Mouse (Mus musculus) neural tube, embryonic 12.5 days (tissue): ENCODE results near the gene Zc3hav1. TPM values are rescaled to one million over a fixed set of nuclear protein-coding genes. Genes with fewer than 3 reads are reported as not detected.

Experiments
- ATAC-seq: fragments of 200-750 bp; cut with Nextera tagmentation; 2 replicates; pipeline ENCODE4 v1.8.0; 2017; ENCODE audit warnings: low read depth, mild to moderate bottlenecking, moderate TSS enrichment, moderate library complexity; ENCODE audit not compliant: low FRiP score
- H3K27ac ChIP-seq: fragments of 300-500 bp; sonication (generic); 2 replicates; pipeline ENCODE4 v1.5.1; 2016
- H3K27me3 ChIP-seq: fragments of 300-500 bp; sonication (generic); replicated peaks from 2 replicates; pipeline ENCODE4 v1.6.1; 2016; ENCODE audit warnings: mild to moderate bottlenecking
- H3K36me3 ChIP-seq: fragments of 300-500 bp; sonication (generic); 2 replicates; pipeline ENCODE4 v1.6.1; 2016; ENCODE audit warnings: mild to moderate bottlenecking
- H3K4me1 ChIP-seq: fragments of 300-500 bp; sonication (generic); 2 replicates; pipeline ENCODE4 v1.6.1; 2016
- H3K4me2 ChIP-seq: fragments of 300-500 bp; sonication (generic); replicated peaks from 2 replicates; pipeline ENCODE4 v1.6.1; 2016; ENCODE audit warnings: mild to moderate bottlenecking
- H3K4me3 ChIP-seq: fragments of 300-500 bp; sonication (generic); 2 replicates; pipeline ENCODE4 v1.5.1; 2016
- H3K9ac ChIP-seq: fragments of 300-500 bp; sonication (generic); 2 replicates; pipeline ENCODE4 v1.6.1; 2016; ENCODE audit warnings: mild to moderate bottlenecking
- H3K9me3 ChIP-seq: fragments of 300-500 bp; sonication (generic); 2 replicates; pipeline ENCODE4 v1.6.1; 2016; ENCODE audit warnings: mild to moderate bottlenecking
- WGBS: fragments of 180-500 bp; shearing (Covaris S2); methylation state at CpG from one replicate; pipeline ENCODE4 v1.1.7; 2016; 5-methylcytosine and 5-hydroxymethylcytosine counted together
- polyA plus RNA-seq: library from polyadenylated mRNA; unstranded; fragments of >200 nt; fragmentation: Nextera tagmentation; extraction: Ambion mirVana; gene quantifications from 2 replicates; pipeline ENCODE4 v1.2.1, GENCODE M21; 2016

The Zc3hav1 gene
- polyA plus RNA-seq, 1 experiment from 2014 or later, result 2.0 TPM

GRCm38 (mm10) chr6:38263393-38264159 lies 90.8 kb downstream of the Zc3hav1 start:
- no peak overlapping the region for H3K4me2 ChIP-seq
- 83% methylated on average over 5 of the region's 5 CpGs for WGBS
- ATAC-seq, result no peak

GRCm38 (mm10) chr6:38261877-38262276 lies 92.5 kb downstream of the Zc3hav1 start:
- Histone ChIP-seq H3K36me3 (no peaks in the 10 kb centered on the region), H3K4me1 (no peaks in the 10 kb centered on the region), H3K4me2 (no peak overlapping the region), H3K9ac (no peak overlapping the region), H3K27me3 (no peaks in the 10 kb centered on the region), H3K9me3 (no peaks in the 10 kb centered on the region), H3K4me3 (no peak overlapping the region), H3K27ac (no peak overlapping the region)
- no peak for ATAC-seq
- WGBS, result 70% methylated on average over 4 of the region's 4 CpGs

More at GRCm38 (mm10) chr6:38263393-38264159, 90.8 kb downstream of the Zc3hav1 start:
- Histone ChIP-seq H3K4me3 (no peak overlapping the region), H3K9ac (no peak overlapping the region), H3K27ac (no peak overlapping the region), H3K4me1 (no peaks in the 10 kb centered on the region), H3K9me3 (no peaks in the 10 kb centered on the region), H3K36me3 (no peaks in the 10 kb centered on the region), H3K27me3 (no peaks in the 10 kb centered on the region)

GRCm38 (mm10) chr6:38257506-38257905 lies 96.9 kb downstream of the Zc3hav1 start:
- Histone ChIP-seq H3K4me3 (no peak overlapping the region), H3K27ac (no peak overlapping the region), H3K27me3 (no peaks in the 10 kb centered on the region), H3K36me3 (no peaks in the 10 kb centered on the region), H3K9ac (no peak overlapping the region), H3K4me1 (peaks cover 7% of the 10 kb centered on the region), H3K4me2 (no peak overlapping the region), H3K9me3 (no peaks in the 10 kb centered on the region)
- no peak for ATAC-seq
- WGBS, result 95% methylated on average over 8 of the region's 8 CpGs

- no peaks in the 10 kb centered on the region for H3K9me3 ChIP-seq
- no peak overlapping the region for H3K9ac ChIP-seq
- H3K4me3 ChIP-seq, result no peak overlapping the region
- no peaks in the 10 kb centered on the region for H3K27me3 ChIP-seq
- H3K27ac ChIP-seq, result no peak overlapping the region
- WGBS, result 92% methylated on average over 4 of the region's 4 CpGs
- no peak for ATAC-seq
- peaks cover 14% of the 10 kb centered on the region for H3K4me1 ChIP-seq
- H3K4me2 ChIP-seq, result no peak overlapping the region
- H3K36me3 ChIP-seq, result no peaks in the 10 kb centered on the region
These were observed 97.6 kb downstream of the Zc3hav1 start for GRCm38 (mm10) chr6:38256793-38257192.

- no peaks in the 10 kb centered on the region for H3K27me3 ChIP-seq
- no peak overlapping the region for H3K9ac ChIP-seq
- peaks cover 21% of the 10 kb centered on the region for H3K4me1 ChIP-seq
- H3K9me3 ChIP-seq, result no peaks in the 10 kb centered on the region
- H3K27ac ChIP-seq, result no peak overlapping the region
- H3K36me3 ChIP-seq, result no peaks in the 10 kb centered on the region
- 67% methylated on average over 2 of the region's 2 CpGs for WGBS
- no peak overlapping the region for H3K4me3 ChIP-seq
- ATAC-seq, result no peak
- H3K4me2 ChIP-seq, result no peak overlapping the region
These were observed 98.6 kb downstream of the Zc3hav1 start for GRCm38 (mm10) chr6:38255794-38256193.

Other genes with a start within 250 kb of the Zc3hav1 start
- not detected in 2 replicates for gene Tmem213, start 245.3 kb downstream of the Zc3hav1 start, polyA plus RNA-seq
- 0.15 TPM in 1 of 2 replicates, not detected in the other for gene Atp6v0a4, start 230.0 kb downstream of the Zc3hav1 start, polyA plus RNA-seq
- 12.4 and 13.3 TPM in 2 replicates for gene D630045J12Rik, start 100.6 kb downstream of the Zc3hav1 start, polyA plus RNA-seq
- 12.9 and 14.9 TPM in 2 replicates for gene Zc3hav1l, start 55.3 kb downstream of the Zc3hav1 start, polyA plus RNA-seq
- gene Ttc26, start 26.9 kb upstream of the Zc3hav1 start, polyA plus RNA-seq, result 10.2 and 11.7 TPM in 2 replicates
- gene Ubn2, start 79.3 kb upstream of the Zc3hav1 start, polyA plus RNA-seq, result 30.2 and 32.8 TPM in 2 replicates
- 124 and 126 TPM in 2 replicates for gene Fmc1, start 178.9 kb upstream of the Zc3hav1 start, polyA plus RNA-seq
- gene Luc7l2, start 196.7 kb upstream of the Zc3hav1 start, polyA plus RNA-seq, result 46.9 and 50.7 TPM in 2 replicates